Mouse (Mus musculus) c-Kit-positive CD71-positive TER-119-positive erythroid progenitor cells, embryonic 14.5 days (primary cell): ENCODE measurements around the gene Zmynd8.
A peak's percentile ranks its signal among the peaks of the same experiment; 100 is the strongest.

ENCODE experiments used
- DNase-seq: peaks from one replicate; pipeline ENCODE4 v3.0.0-alpha.2; 2013; ENCODE audit warnings: low spot score

Zmynd8 gene

DNA sequence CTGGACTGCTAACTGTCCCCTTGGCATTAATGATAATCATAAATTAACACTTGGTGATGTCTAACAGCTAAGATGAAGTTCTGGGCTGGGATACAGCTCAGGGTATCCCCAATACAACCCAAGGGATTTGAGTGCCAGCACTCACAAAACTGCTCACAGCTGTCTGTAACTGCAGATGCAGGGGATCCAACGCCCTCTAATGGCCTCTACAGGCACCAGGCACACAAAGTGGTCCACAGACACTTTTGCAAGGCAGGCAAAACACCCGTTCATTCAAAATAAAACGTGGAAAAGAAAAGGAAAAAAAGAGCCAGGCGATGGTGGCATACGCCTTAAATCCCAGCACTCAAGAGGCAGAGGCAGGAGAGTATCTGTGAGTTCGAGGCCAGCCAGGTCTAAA lies 658 bp upstream of the Zmynd8 start:
- no peak for DNase-seq

DNA sequence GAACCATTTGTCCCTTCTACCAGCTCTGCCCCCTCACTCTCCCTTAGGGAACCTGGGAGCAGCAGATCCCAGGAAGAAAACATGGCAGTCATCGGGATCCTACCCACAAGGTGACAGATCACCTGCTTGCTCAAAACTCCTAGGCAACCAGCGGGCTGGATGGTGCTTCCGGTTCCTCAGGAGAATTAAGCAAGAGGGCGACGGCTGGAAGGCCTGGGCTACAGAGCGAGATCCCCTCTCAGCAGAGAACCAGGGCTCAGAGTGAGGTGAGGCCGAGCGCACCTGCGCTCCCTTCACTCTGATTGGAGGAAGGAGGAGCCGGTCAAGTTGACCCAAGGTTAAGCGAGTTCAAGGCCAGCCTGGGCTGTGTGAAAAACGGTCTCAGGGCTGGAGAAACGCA lies 2.6 kb downstream of the Zmynd8 start:
- DNase-seq, result no peak

- no peak for DNase-seq
Observed at GRCm38 (mm10) chr2:165895687-165896086, 3.1 kb downstream of the Zmynd8 start.

DNA sequence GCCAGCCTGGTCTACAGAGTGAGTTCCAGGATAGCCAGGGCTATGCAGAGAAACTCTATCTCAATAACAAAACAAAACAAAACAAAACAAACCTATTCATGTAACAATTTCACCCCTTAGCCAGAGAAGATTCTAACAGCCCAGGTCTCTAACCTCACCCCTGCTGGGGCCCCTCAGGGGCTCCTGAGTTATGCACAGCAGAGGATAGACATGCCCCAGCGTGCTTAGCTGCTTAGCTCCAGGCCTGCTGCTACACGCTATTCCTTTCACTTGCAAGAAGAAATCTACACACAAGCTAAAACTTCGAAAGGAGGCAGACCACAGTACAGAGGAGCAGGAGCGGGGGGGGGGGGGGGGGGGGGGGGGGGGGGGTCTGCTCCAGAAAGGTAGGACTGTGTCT lies 4.3 kb downstream of the Zmynd8 start:
- no peak for DNase-seq

DNA sequence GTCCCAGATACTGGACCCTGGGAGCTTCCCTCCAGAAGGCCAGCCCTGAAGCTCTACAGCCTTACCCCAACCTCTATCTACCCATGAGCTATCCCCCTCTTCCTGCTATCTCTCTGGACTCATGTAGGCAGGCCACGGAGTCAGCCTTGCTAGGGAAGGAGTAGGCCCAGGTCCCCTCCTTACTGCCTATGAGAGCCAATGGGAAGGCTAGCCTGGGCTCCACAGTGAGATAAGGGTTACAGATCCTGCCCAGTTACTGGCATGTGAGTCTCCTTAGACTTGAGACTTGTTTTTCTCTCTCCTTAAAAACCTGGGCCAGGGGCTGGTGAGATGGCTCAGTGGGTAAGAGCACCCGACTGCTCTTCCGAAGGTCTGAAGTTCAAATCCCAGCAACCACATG lies 5.6 kb downstream of the Zmynd8 start:
- no peak for DNase-seq

DNA sequence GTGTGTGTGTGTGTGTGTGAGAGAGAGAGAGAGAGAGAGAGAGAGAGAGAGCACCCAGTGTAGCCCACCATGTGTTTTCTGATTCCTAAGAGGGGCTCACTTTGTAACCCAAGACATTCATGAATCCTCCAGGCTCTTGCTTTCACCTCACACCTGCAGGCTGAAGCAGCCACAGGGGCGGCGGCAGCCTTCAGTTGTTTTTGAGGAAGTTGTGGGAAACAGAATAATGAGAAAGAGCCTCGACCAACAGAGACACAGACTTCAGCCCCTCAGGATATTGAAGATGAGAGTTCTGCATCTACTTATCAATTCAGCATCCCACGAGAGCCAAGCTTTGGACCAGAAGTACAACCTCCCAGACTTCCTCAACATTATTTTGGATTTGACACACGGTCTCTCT lies 6.2 kb downstream of the Zmynd8 start:
- no peak for DNase-seq

- no peak for DNase-seq
Observed at GRCm38 (mm10) chr2:165890401-165890800, 8.4 kb downstream of the Zmynd8 start.

GRCm38 (mm10) chr2:165889874-165890273 lies 8.9 kb downstream of the Zmynd8 start:
- no peak for DNase-seq

DNA sequence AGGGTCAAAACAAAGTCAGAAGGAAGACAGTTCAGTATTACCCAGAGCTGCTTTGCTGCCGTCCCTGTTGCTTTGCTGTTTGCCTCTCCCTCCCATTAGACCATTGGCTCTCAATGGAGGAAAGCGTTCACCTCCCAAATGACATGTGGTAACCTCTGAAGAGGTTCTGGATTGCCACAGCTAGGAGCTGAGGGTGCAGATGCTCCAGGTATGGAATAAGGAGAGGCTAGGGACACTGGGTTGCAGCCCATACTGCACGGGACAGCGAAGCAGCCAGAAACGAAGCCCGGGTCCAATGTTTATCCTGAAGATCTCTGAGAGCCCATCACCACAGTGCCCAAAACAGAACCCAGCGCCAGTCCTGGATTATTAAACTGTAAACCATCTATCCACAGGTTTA lies 9.6 kb downstream of the Zmynd8 start:
- DNase-seq, result peak; percentile 25

DNA sequence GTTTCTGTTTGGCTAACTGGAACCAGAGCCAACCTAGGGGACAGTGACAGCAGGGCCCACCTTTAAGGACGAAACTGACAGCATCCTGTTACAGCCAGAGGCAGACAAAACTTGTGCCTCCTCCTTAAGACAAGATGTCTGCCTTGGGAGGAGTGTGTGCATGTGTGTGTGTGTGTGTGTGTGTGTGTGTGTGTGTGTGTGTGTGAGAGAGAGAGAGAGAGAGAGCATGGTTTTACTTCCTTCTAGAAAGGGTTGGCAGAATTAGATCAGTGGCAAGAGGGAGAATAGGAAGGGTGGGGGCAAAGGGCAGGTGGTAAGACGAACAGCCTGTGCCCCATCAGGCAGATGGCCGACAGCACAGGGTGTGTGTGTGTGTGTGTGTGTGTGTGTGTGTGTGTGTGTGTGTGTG lies 10.0 kb downstream of the Zmynd8 start:
- no peak for DNase-seq

DNA sequence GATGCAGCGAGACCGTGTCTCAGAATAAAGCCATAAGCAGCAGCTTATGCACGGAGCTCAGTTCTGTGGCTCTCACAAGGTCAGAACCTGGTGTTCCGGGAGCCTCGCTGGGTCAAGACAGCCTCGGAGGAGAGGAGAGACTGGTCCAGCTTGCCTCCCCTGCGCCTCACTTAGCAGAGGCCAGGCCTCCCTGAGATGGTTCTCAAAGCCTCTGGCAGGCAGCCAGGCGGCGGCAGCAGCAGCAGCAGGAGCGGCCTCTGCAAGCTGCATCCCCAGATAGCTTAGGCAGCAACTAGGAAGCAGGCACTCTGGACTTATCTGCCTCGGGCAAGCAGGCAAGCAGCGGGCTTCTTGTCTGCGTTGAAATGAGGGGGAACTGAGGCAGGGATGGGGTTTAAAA lies 10.4 kb downstream of the Zmynd8 start:
- peak; percentile 93 for DNase-seq

DNA sequence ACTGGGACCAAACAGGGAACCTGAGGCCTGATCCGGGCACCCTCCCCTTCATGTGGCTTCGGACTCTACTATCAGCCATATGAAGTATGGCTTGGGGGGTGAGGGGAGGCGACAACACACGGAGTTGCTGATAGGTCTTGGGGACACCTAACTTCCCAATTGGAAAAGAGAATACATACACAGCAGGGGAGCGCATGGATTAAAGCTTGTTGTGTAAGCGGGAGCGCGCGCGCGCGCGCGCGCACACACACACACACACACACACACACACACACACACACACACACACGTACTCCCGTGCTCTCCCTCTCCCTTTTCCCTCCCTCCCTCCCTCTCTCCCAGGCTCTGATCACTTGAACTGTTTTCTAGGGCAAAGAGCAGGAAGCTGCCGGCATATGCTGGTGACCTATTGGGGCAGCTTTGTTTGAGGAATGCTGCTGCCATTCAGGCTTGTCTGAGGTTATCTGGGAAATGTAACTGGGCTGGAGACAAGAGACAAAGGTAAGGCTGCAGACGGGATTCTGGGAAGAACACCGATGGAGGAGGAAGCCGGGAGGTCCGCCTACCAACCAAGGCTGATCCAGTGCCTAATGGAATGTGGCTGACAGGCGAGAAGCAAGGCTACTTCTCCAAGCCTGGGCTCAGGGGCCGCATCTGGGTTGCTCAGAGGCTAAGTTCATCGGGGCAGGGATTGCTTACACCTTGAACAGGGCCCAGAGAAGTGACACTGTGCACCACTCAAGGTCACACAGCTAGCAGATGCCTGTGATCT lies 11.8 kb downstream of the Zmynd8 start:
- no peak for DNase-seq

DNA sequence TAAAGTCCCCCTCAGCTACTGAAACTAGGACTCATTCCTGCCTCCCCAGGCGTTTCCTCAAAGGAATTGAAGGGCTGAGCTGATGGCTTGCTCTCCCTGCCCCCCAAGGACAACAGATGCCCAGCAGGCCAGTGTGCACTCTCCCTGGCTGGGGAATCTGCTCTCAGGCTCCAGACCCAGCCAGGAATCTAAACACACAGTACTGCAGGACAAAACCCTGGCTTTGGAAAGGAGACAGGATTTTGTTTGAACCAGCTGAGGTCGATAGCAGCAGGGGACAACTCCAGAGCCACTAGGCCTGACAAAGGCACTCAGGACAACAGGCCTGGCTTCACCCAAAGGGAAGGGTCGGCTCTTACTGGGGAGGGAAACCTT lies 12.3 kb downstream of the Zmynd8 start:
- peak; percentile 18 for DNase-seq

- no peak for DNase-seq
Observed at GRCm38 (mm10) chr2:165885951-165886320, 12.9 kb downstream of the Zmynd8 start.

DNA sequence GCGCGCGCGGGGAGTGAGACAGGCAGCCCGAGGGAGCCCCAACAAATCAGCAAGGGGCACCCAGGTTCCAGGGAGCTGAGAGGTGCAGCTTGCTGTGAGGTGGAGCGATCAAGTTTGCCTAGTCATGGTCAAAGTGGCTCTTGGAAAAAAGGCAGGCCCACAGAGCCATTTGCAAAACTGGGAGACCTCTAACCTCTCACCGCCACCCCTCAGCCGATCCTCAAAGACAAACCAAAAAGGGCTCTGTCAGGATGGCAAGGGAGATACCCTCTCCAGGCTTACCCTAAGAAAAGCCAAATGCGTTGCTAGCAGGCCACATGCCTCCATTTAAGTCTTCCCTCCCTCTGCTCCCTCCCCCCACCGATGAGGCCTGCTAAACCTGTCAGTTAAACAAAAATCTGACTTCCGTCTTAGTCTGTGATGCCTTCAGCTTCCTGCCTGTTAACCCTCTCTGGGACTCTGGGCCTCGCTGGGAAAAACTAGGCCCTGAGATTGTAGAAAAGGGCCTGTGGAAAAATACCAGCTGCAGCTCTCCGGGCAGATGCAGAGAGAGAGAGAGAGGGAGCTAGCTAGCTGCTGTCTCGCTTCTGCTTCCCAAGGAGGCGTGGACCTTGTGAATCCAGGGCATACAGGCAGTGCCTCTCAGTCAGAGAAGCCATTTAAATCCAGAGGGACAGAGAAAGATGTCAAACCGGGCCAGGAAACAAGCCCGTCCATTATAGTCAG lies 13.4 kb downstream of the Zmynd8 start:
- peak; percentile 82 for DNase-seq

GRCm38 (mm10) chr2:165884577-165885224 lies 14.1 kb downstream of the Zmynd8 start:
- DNase-seq, result peak; percentile 99

DNA sequence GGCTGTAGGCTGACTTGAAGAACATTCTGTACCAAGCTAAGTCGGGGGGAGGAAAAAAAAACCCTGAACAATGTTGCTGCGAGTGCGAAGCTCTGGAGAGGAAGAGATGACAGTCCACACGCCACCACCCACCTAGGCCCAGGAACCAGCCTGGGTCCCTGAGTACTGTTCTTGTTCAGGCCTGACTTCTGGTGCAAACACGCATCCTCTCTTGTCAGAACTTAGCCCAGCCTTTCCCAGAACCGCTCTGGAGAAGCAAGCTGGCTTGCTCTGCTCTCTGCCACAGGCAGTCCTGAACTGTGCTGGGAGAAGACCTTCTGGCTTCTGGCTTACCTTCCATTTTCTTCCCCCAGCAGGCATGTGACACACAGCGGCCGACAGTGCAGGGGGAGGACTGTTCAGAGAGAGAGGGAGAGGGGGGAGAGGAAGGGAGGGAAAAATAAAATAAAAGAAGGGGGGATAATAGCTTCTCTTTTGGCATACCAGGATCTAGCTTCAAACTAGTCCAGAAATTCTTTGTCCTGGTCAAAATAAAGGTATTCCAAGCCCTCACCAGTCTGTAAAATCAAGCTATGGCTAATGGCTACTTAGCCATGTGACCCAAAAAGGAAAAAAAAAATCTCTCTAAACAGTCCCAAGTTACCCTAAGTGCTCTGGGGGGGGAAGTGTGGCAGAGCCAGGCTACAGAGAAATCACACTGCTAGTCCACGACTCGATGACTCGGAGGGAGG lies 14.8 kb downstream of the Zmynd8 start:
- peak; percentile 53 for DNase-seq

GRCm38 (mm10) chr2:165883006-165883405 lies 15.8 kb downstream of the Zmynd8 start:
- peak; percentile 37 for DNase-seq

DNA sequence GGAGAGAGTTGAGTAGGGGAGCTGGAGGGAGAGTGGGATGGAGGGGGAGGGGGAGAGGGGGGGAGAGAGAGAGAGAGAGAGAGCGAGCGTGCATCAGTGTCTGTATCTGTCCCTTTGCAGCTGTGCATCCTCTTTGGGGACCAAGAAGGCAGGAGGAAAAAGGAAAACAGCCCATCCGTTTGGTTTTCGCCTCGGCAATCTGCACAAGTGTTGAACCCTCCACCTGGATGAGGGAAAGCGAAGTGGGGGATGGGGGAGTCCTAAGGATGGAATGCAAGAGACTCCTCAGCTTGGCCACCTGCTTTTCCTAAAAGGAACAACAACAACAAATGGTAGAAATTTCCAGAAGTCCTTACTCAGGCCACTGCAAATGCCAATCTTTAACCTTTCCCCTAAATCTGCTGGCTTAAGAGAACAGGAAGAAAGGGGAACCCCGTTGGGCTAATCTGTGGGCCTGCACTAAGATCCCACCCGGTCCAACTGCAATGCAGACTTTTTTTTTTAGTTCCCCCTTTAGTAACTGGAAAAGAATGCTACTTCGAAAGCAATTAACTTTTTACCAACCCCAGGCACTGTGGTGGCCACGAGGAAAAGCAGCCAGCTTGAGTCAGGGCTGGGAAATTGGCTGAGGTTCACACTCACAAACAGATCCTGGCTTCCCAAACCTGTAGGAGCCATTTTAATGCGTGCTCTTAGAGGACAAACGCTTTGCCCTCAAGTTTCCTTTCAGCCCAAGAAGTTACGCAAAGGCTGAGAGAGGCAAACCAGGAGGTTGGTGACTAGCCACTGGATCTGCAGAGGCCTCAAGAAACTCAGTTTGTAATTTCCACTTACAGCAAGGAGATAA lies 17.0 kb downstream of the Zmynd8 start:
- no peak for DNase-seq

GRCm38 (mm10) chr2:165881220-165881584 lies 17.6 kb downstream of the Zmynd8 start:
- DNase-seq, result no peak

- DNase-seq, result no peak
Observed at GRCm38 (mm10) chr2:165880501-165881182, 18.2 kb downstream of the Zmynd8 start.
